Mouse (Mus musculus): Measurements from ENCODE around the gene Naa80. TPM values are rescaled to one million over a fixed set of nuclear protein-coding genes. Genes with fewer than 3 reads are reported as not detected.
"Not testable (repeated sequence)": the region's sequence is repeated elsewhere in the genome, so short reads cannot be mapped to it uniquely, and the experiment has no call there.

The Naa80 gene
- polyA plus RNA-seq, 1 experiment from 2014 or later: 19.3 TPM

GRCm38 (mm10) chr9:107567702-107568319 lies 10.9 kb upstream of the Naa80 start, which contains the start of gene Hyal2:
Gene Hyal2 (plus strand): TSS chr9:107567945.
- ATAC-seq (replicated peaks; ENCODE audit: low FRiP score): no peak
- Histone ChIP-seq H3K9me3 (replicated peaks) (no peaks in the 10 kb centered on the region), H3K36me3 (peaks cover 45% of the 10 kb centered on the region), H3K4me1 (peaks cover 70% of the 10 kb centered on the region), H3K27ac (peak within 1 kb of the TSS; percentile 89), H3K4me3 (replicated peaks) (peak within 1 kb of the TSS; percentile 86), H3K9ac (peak within 1 kb of the TSS; percentile 80), H3K4me2 (peak within 1 kb of the TSS; percentile 72), H3K27me3 (no peaks in the 10 kb centered on the region)
- WGBS: 8% methylated on average over 18 of the region's 18 CpGs

GRCm38 (mm10) chr9:107568331-107569261 lies 10.1 kb upstream of the Naa80 start:
- Histone ChIP-seq H3K36me3 (peaks cover 53% of the 10 kb centered on the region), H3K9me3 (replicated peaks) (no peaks in the 10 kb centered on the region), H3K4me3 (replicated peaks) (peak overlapping the region; percentile 86), H3K27ac (peak overlapping the region; percentile 89), H3K27me3 (no peaks in the 10 kb centered on the region), H3K9ac (peak overlapping the region; percentile 80), H3K4me2 (peak overlapping the region; percentile 72), H3K4me1 (peaks cover 65% of the 10 kb centered on the region)
- ATAC-seq (replicated peaks; ENCODE audit: low FRiP score): peak; percentile 85
- under 1% methylated on average over 41 of the region's 41 CpGs for WGBS

GRCm38 (mm10) chr9:107569270-107569669 lies 9.4 kb upstream of the Naa80 start:
- Histone ChIP-seq H3K9me3 (replicated peaks) (no peaks in the 10 kb centered on the region), H3K4me1 (peaks cover 59% of the 10 kb centered on the region), H3K9ac (peak overlapping the region; percentile 80), H3K27ac (peak overlapping the region; percentile 89), H3K4me3 (replicated peaks) (peak overlapping the region; percentile 86), H3K36me3 (peaks cover 55% of the 10 kb centered on the region), H3K27me3 (no peaks in the 10 kb centered on the region), H3K4me2 (peak overlapping the region; percentile 72)
- peak; percentile 17 for ATAC-seq (replicated peaks; ENCODE audit: low FRiP score)
- under 1% methylated on average over 23 of the region's 23 CpGs for WGBS

GRCm38 (mm10) chr9:107570016-107570415 lies 8.7 kb upstream of the Naa80 start:
- peaks cover 55% of the 10 kb centered on the region for H3K4me1 ChIP-seq
- 39% methylated on average over 13 of the region's 13 CpGs for WGBS

GRCm38 (mm10) chr9:107570845-107571244 lies 7.8 kb upstream of the Naa80 start:
- Histone ChIP-seq H3K9me3 (replicated peaks) (no peaks in the 10 kb centered on the region), H3K36me3 (peaks cover 50% of the 10 kb centered on the region), H3K4me3 (replicated peaks) (peak overlapping the region; percentile 86), H3K4me2 (peak overlapping the region; percentile 72), H3K4me1 (peaks cover 54% of the 10 kb centered on the region), H3K9ac (peak overlapping the region; percentile 80; the same call in 1 of the 2 replicates), H3K27me3 (no peaks in the 10 kb centered on the region), H3K27ac (no peak overlapping the region)
- WGBS: 90% methylated on average over 21 of the region's 21 CpGs
- ATAC-seq (replicated peaks; ENCODE audit: low FRiP score): no peak

More at GRCm38 (mm10) chr9:107570016-107570415, 8.7 kb upstream of the Naa80 start:
- no peaks in the 10 kb centered on the region for H3K27me3 ChIP-seq
- H3K9me3 ChIP-seq (replicated peaks): no peaks in the 10 kb centered on the region
- peak overlapping the region; percentile 72 for H3K4me2 ChIP-seq
- peak overlapping the region; percentile 80 for H3K9ac ChIP-seq
- no peak for ATAC-seq (replicated peaks; ENCODE audit: low FRiP score)
- peaks cover 55% of the 10 kb centered on the region for H3K36me3 ChIP-seq
- peak overlapping the region; percentile 86 for H3K4me3 ChIP-seq (replicated peaks)
- peak overlapping the region; percentile 89 for H3K27ac ChIP-seq

GRCm38 (mm10) chr9:107571534-107572326 lies 7.0 kb upstream of the Naa80 start:
- no peaks in the 10 kb centered on the region for H3K9me3 ChIP-seq (replicated peaks)
- H3K27ac ChIP-seq: no peak overlapping the region
- H3K4me1 ChIP-seq: peaks cover 54% of the 10 kb centered on the region
- peak overlapping the region; percentile 72 for H3K4me2 ChIP-seq
- WGBS: 90% methylated on average over 22 of the region's 22 CpGs
- no peaks in the 10 kb centered on the region for H3K27me3 ChIP-seq
- peak overlapping the region; percentile 86; the same call in 1 of the 2 replicates for H3K4me3 ChIP-seq (replicated peaks)
- ATAC-seq (replicated peaks; ENCODE audit: low FRiP score): no peak
- H3K9ac ChIP-seq: no peak overlapping the region
- H3K36me3 ChIP-seq: peaks cover 46% of the 10 kb centered on the region

GRCm38 (mm10) chr9:107572327-107572662 lies 6.4 kb upstream of the Naa80 start:
- Histone ChIP-seq H3K36me3 (peaks cover 46% of the 10 kb centered on the region), H3K27ac (no peak overlapping the region), H3K4me1 (peaks cover 54% of the 10 kb centered on the region), H3K9ac (no peak overlapping the region), H3K4me2 (no peak overlapping the region), H3K27me3 (no peaks in the 10 kb centered on the region), H3K4me3 (replicated peaks) (no peak overlapping the region), H3K9me3 (replicated peaks) (no peaks in the 10 kb centered on the region)
- ATAC-seq (replicated peaks; ENCODE audit: low FRiP score): no peak
- WGBS: 94% methylated on average over 2 of the region's 2 CpGs

GRCm38 (mm10) chr9:107573774-107574173 lies 4.9 kb upstream of the Naa80 start:
- H3K27me3 ChIP-seq; H3K9ac ChIP-seq; H3K27ac ChIP-seq; H3K9me3 ChIP-seq (replicated peaks); H3K4me2 ChIP-seq; H3K4me3 ChIP-seq (replicated peaks); ATAC-seq (replicated peaks; ENCODE audit: low FRiP score): not testable (repeated sequence)
- H3K36me3 ChIP-seq: peaks cover 46% of the 10 kb centered on the region
- WGBS: 82% methylated on average over 6 of the region's 6 CpGs
- peaks cover 53% of the 10 kb centered on the region for H3K4me1 ChIP-seq

- H3K27ac ChIP-seq: peak overlapping the region; percentile 76
- H3K9ac ChIP-seq: no peak overlapping the region
- H3K4me2 ChIP-seq: peak overlapping the region; percentile 60; the same call in 1 of the 2 replicates
- H3K27me3 ChIP-seq: no peaks in the 10 kb centered on the region
- no peak for ATAC-seq (replicated peaks; ENCODE audit: low FRiP score)
- peaks cover 52% of the 10 kb centered on the region for H3K4me1 ChIP-seq
- no peak overlapping the region for H3K4me3 ChIP-seq (replicated peaks)
- 75% methylated on average over 14 of the region's 14 CpGs for WGBS
- no peaks in the 10 kb centered on the region for H3K9me3 ChIP-seq (replicated peaks)
- H3K36me3 ChIP-seq: peaks cover 40% of the 10 kb centered on the region
Observed at GRCm38 (mm10) chr9:107575579-107576356, 2.9 kb upstream of the Naa80 start.

- 21% methylated on average over 16 of the region's 16 CpGs for WGBS
- H3K9ac ChIP-seq: peak within 1 kb of the TSS; percentile 38; the same call in 1 of the 2 replicates
- H3K4me2 ChIP-seq: peak within 1 kb of the TSS; percentile 60
- peak within 1 kb of the TSS; percentile 76 for H3K27ac ChIP-seq
- H3K9me3 ChIP-seq (replicated peaks): no peaks in the 10 kb centered on the region
- no peaks in the 10 kb centered on the region for H3K27me3 ChIP-seq
- H3K4me3 ChIP-seq (replicated peaks): peak within 1 kb of the TSS; percentile 42
- peaks cover 51% of the 10 kb centered on the region for H3K4me1 ChIP-seq
- peak; percentile 76 for ATAC-seq (replicated peaks; ENCODE audit: low FRiP score)
- H3K36me3 ChIP-seq: peaks cover 33% of the 10 kb centered on the region
Observed at GRCm38 (mm10) chr9:107576357-107577107, 2.2 kb upstream of the Naa80 start, which contains the start of gene Hyal1. Gene Hyal1 (plus strand): TSS chr9:107576927.
